Mouse (Mus musculus): Measurements from ENCODE around the gene E130309D02Rik.
A peak's percentile ranks its signal among the peaks of the same experiment; 100 is the strongest.

Gene E130309D02Rik

GRCm38 (mm10) chr5:143268985-143269362 lies 46.2 kb downstream of the E130309D02Rik start:
- no peak for DNase-seq (ENCODE audit: extremely low spot score, low spot score)

GRCm38 (mm10) chr5:143266794-143267193 lies 48.4 kb downstream of the E130309D02Rik start:
- DNase-seq (ENCODE audit: extremely low spot score, low spot score), result no peak

GRCm38 (mm10) chr5:143265409-143265808 lies 49.8 kb downstream of the E130309D02Rik start:
- DNase-seq (ENCODE audit: extremely low spot score, low spot score), result no peak

- no peak for DNase-seq (ENCODE audit: extremely low spot score, low spot score)
These were observed 50.5 kb downstream of the E130309D02Rik start for GRCm38 (mm10) chr5:143264689-143265088.

- no peak for DNase-seq (ENCODE audit: extremely low spot score, low spot score)
These were observed 53.5 kb downstream of the E130309D02Rik start for GRCm38 (mm10) chr5:143261636-143262035.

- no peak for DNase-seq (ENCODE audit: extremely low spot score, low spot score)
These were observed 59.4 kb downstream of the E130309D02Rik start for GRCm38 (mm10) chr5:143255802-143256201.

- DNase-seq (ENCODE audit: extremely low spot score, low spot score), result no peak
These were observed 60.0 kb downstream of the E130309D02Rik start for GRCm38 (mm10) chr5:143255131-143255519.

- peak; percentile 63 for DNase-seq (ENCODE audit: extremely low spot score, low spot score)
These were observed 60.6 kb downstream of the E130309D02Rik start for GRCm38 (mm10) chr5:143254487-143255130.

- peak; percentile 61 for DNase-seq (ENCODE audit: extremely low spot score, low spot score)
These were observed 61.2 kb downstream of the E130309D02Rik start for GRCm38 (mm10) chr5:143253881-143254486.

- DNase-seq (ENCODE audit: extremely low spot score, low spot score), result peak; percentile 45
These were observed 61.8 kb downstream of the E130309D02Rik start for GRCm38 (mm10) chr5:143253186-143253880.

- no peak for DNase-seq (ENCODE audit: extremely low spot score, low spot score)
These were observed 62.4 kb downstream of the E130309D02Rik start for GRCm38 (mm10) chr5:143252791-143253185.

GRCm38 (mm10) chr5:143252039-143252438 lies 63.1 kb downstream of the E130309D02Rik start:
- DNase-seq (ENCODE audit: extremely low spot score, low spot score), result no peak

Data from neural tube, embryonic 10.5 days (tissue).